In genomic region chr10:17426197-17426596, GRCm38 (mm10) we compare ENCODE assay signal across 18 mouse cellular contexts.
"Had no signal": no experiment of that assay in that cellular context is flagged by ENCODE, and none has a peak within 500 bp of the region (broad histone marks: within the 10 kb centered on the region; RNA-seq: fewer than 3 reads in every experiment).

No protein-coding gene starts in this region.

- DNase-seq: left cerebral cortex, postnatal 4 days; liver, postnatal 0 days; retina, postnatal 1 day; right cerebral cortex, postnatal 25 days; thymus, adult 18-20 months; thymus, postnatal 36 days had no signal

- H3K36me3 ChIP-seq: hindbrain, embryonic 15.5 days; limb, embryonic 12.5 days; limb, embryonic 15.5 days; midbrain, embryonic 12.5 days; midbrain, embryonic 15.5 days; neural tube, embryonic 13.5 days had no signal

- H3K27ac ChIP-seq: hindbrain, embryonic 15.5 days; limb, embryonic 12.5 days; limb, embryonic 15.5 days; liver, embryonic 14.5 days; midbrain, embryonic 12.5 days; midbrain, embryonic 15.5 days; neural tube, embryonic 13.5 days had no signal

- H3K4me3 ChIP-seq: hindbrain, embryonic 15.5 days; limb, embryonic 12.5 days; limb, embryonic 15.5 days; megakaryocyte, embryonic 14.5 days; midbrain, embryonic 12.5 days; midbrain, embryonic 15.5 days; myocyte; neural tube, embryonic 13.5 days had no signal

- H3K9me3 ChIP-seq: hindbrain, embryonic 15.5 days; limb, embryonic 12.5 days; limb, embryonic 15.5 days; megakaryocyte, embryonic 14.5 days; midbrain, embryonic 12.5 days; midbrain, embryonic 15.5 days; neural tube, embryonic 13.5 days had no signal

- H3K27me3 ChIP-seq: hindbrain, embryonic 15.5 days; limb, embryonic 12.5 days; limb, embryonic 15.5 days; megakaryocyte, embryonic 14.5 days; midbrain, embryonic 12.5 days; midbrain, embryonic 15.5 days; neural tube, embryonic 13.5 days had no signal

- H3K4me1 ChIP-seq: hindbrain, embryonic 15.5 days; limb, embryonic 12.5 days; limb, embryonic 15.5 days; midbrain, embryonic 12.5 days; midbrain, embryonic 15.5 days; neural tube, embryonic 13.5 days had no signal

- ATAC-seq: intestine, postnatal 0 days; liver, postnatal 0 days; lung, postnatal 0 days; midbrain, embryonic 15.5 days had no signal

- H3K4me2 ChIP-seq: hindbrain, embryonic 15.5 days; limb, embryonic 12.5 days; limb, embryonic 15.5 days; liver, embryonic 11.5 days; midbrain, embryonic 12.5 days; midbrain, embryonic 15.5 days; neural tube, embryonic 13.5 days had no signal

- H3K9ac ChIP-seq: hindbrain, embryonic 15.5 days; limb, embryonic 12.5 days; limb, embryonic 15.5 days; liver, embryonic 14.5 days; liver, postnatal 0 days; midbrain, embryonic 12.5 days; midbrain, embryonic 15.5 days; neural tube, embryonic 13.5 days had no signal
